ENCODE assay signal across 15 mouse cellular contexts in genomic region chr10:121040911-121041310, GRCm38 (mm10). TPM values are rescaled to one million over a fixed set of nuclear protein-coding genes. Genes with fewer than 3 reads are reported as not detected.
A peak's percentile ranks its signal among the peaks of the same experiment; 100 is the strongest.
DNase-seq lines count a peak whose midpoint lies in the region; ATAC-seq and TF ChIP-seq lines count a peak whose summit lies in the region.
"Had no signal": no experiment of that assay in that cellular context is flagged by ENCODE, and none has a peak within 500 bp of the region (broad histone marks: within the 10 kb centered on the region; RNA-seq: fewer than 3 reads in every experiment).

No protein-coding gene starts in this region.

- H3K9me3 ChIP-seq in embryonic facial prominence, embryonic 13.5 days, result no peaks in the 10 kb centered on the region
- H3K9me3 ChIP-seq in limb, embryonic 10.5 days (replicated peaks), result no peaks in the 10 kb centered on the region
- H3K9me3 ChIP-seq: liver, embryonic 12.5 days; stomach, embryonic 15.5 days had no signal

- peak overlapping the region; percentile 43 for H3K4me2 ChIP-seq in embryonic facial prominence, embryonic 13.5 days
- H3K4me2 ChIP-seq: liver, embryonic 12.5 days; stomach, embryonic 15.5 days had no signal

- no peak for TF ChIP-seq POLR2A in kidney, adult 2 months (IDR thresholded peaks at IDR 0.05; ENCODE audit: low read depth, low read length)

- peak overlapping the region; percentile 35 for H3K27ac ChIP-seq in embryonic facial prominence, embryonic 13.5 days
- peak overlapping the region; percentile 78 for H3K27ac ChIP-seq in limb, embryonic 10.5 days
- no peak overlapping the region for H3K27ac ChIP-seq in kidney, adult 2 months (ENCODE audit: insufficient read depth, low read depth, low read length)
- H3K27ac ChIP-seq: liver, embryonic 12.5 days; stomach, embryonic 15.5 days had no signal

- H3K9ac ChIP-seq in embryonic facial prominence, embryonic 13.5 days, result no peak overlapping the region
- H3K9ac ChIP-seq: liver, embryonic 12.5 days; stomach, embryonic 15.5 days had no signal

- peaks cover 33% of the 10 kb centered on the region for H3K4me1 ChIP-seq in embryonic facial prominence, embryonic 13.5 days
- peaks cover 41% of the 10 kb centered on the region for H3K4me1 ChIP-seq in limb, embryonic 10.5 days
- H3K4me1 ChIP-seq in kidney, adult 2 months (ENCODE audit: control insufficient read depth, insufficient read depth, low read length), result no peaks in the 10 kb centered on the region
- H3K4me1 ChIP-seq: liver, embryonic 12.5 days; stomach, embryonic 15.5 days had no signal

- TF ChIP-seq CTCF in kidney, adult 2 months (conservative IDR thresholded peaks at IDR 0.05; ENCODE audit: insufficient read depth, insufficient read length, low read depth, low read length), result no peak

- ATAC-seq in embryonic facial prominence, embryonic 13.5 days (ENCODE audit: insufficient number of reproducible peaks, insufficient read depth, low FRiP score, low TSS enrichment, low read depth), result no peak
- ATAC-seq: liver, embryonic 12.5 days; lung, postnatal 0 days had no signal

- peak; percentile 37 for DNase-seq in heart, adult 11 months
- DNase-seq in heart, postnatal 4 days, result no peak
- peak; percentile 78 for DNase-seq in embryo, embryonic 11 days
- DNase-seq in limb, embryonic 10.5 days (ENCODE audit: low spot score), result peak; percentile 84
- DNase-seq in urinary bladder, postnatal 36 days (ENCODE audit: low spot score in 2 of 2), result no peak
- no peak for DNase-seq in gastrocnemius, adult 8-10 months (ENCODE audit: low spot score in 2 of 2)
- DNase-seq in kidney, adult 2 months, result no peak
- DNase-seq: adrenal gland, postnatal 14 days; kidney, postnatal 25 days had no signal

- H3K36me3 ChIP-seq in embryonic facial prominence, embryonic 13.5 days, result no peaks in the 10 kb centered on the region
- H3K36me3 ChIP-seq in limb, embryonic 10.5 days, result no peaks in the 10 kb centered on the region
- no peaks in the 10 kb centered on the region for H3K36me3 ChIP-seq in kidney, adult 2 months (ENCODE audit: control insufficient read depth, insufficient read depth, low read length)
- H3K36me3 ChIP-seq: liver, embryonic 12.5 days; stomach, embryonic 15.5 days had no signal

- H3K27me3 ChIP-seq in embryonic facial prominence, embryonic 13.5 days, result no peaks in the 10 kb centered on the region
- H3K27me3 ChIP-seq in limb, embryonic 10.5 days (ENCODE audit: low read depth, poor library complexity, severe bottlenecking), result no peaks in the 10 kb centered on the region
- H3K27me3 ChIP-seq in kidney, adult 2 months (replicated peaks; ENCODE audit: control insufficient read depth, insufficient read depth, low read length), result no peaks in the 10 kb centered on the region
- H3K27me3 ChIP-seq: stomach, embryonic 15.5 days had no signal

- WGBS in embryonic facial prominence, embryonic 13.5 days, result 33% methylated on average over 14 of the region's 14 CpGs
- 35% methylated on average over 14 of the region's 14 CpGs for WGBS in limb, embryonic 10.5 days
- 67% methylated on average over 14 of the region's 14 CpGs for WGBS in kidney, adult 2 months

- H3K4me3 ChIP-seq in embryonic facial prominence, embryonic 13.5 days, result no peak overlapping the region
- H3K4me3 ChIP-seq in limb, embryonic 10.5 days, result 0 out of 2 replicates have a peak overlapping the region, but pooled peaks have one; percentile 10
- H3K4me3 ChIP-seq in kidney, adult 2 months (ENCODE audit: insufficient read depth, low read depth, low read length), result no peak overlapping the region
- H3K4me3 ChIP-seq: liver, embryonic 12.5 days; stomach, embryonic 15.5 days had no signal

RNA-seq across cellular contexts. Expression of gene Wif1, which starts 7.2 kb away (rescaled TPM):
- total RNA-seq in heart, postnatal 4 days (2021), result 1 to 10 TPM; 4.6 to 5.9 TPM
- 74.0 and 111 TPM in 2 replicates for polyA plus RNA-seq in embryonic facial prominence, embryonic 13.5 days (2015; fragmentation: Nextera tagmentation; extraction: Ambion mirVana)
- polyA plus RNA-seq in limb, embryonic 10.5 days (2016; fragmentation: Nextera tagmentation; extraction: Ambion mirVana), result 18.1 and 35.8 TPM in 2 replicates
- 1 to 10 TPM in 2 of 4 experiments, under 1 TPM in 2; 0.15 to 2.4 (median 1.0) TPM for total RNA-seq in gastrocnemius, adult 8-10 months (2022)
- polyA plus RNA-seq in kidney, adult 2 months (2012; rRNA removed), result 1.8 and 2.3 TPM in 2 replicates
- total RNA-seq: megakaryocyte-erythroid progenitor cell, adult 5-6 weeks; MEL had no signal

Comparison
In these comparisons a context has a peak if more than half of its experiments do, and no peak if none do; other contexts are left out.
1. DNase-seq: peak in heart, adult 11 months (single experiment), embryo, embryonic 11 days (single experiment) and limb, embryonic 10.5 days (single experiment); none in heart, postnatal 4 days (single experiment), urinary bladder, postnatal 36 days (0 of 2), gastrocnemius, adult 8-10 months (0 of 2) and kidney, adult 2 months (single experiment).